Mouse (Mus musculus) forebrain, embryonic 10.5 days (tissue): Measurements from ENCODE around the gene Vps18. TPM values are rescaled to one million over a fixed set of nuclear protein-coding genes. Genes with fewer than 3 reads are reported as not detected.

ENCODE experiments used
- DNase-seq: peaks from one replicate; pipeline ENCODE4 v3.0.0-alpha.2; 2017; ENCODE audit warnings: low spot score; ENCODE audit errors: extremely low spot score
- H3K27ac ChIP-seq: fragments of 300-500 bp; sonication (generic); 2 replicates; pipeline ENCODE4 v1.5.1; 2016; ENCODE audit warnings: mild to moderate bottlenecking
- H3K27me3 ChIP-seq: fragments of 300-500 bp; sonication (generic); 2 replicates; pipeline ENCODE4 v1.6.1; 2016; ENCODE audit warnings: mild to moderate bottlenecking; ENCODE audit not compliant: poor library complexity, severe bottlenecking
- H3K36me3 ChIP-seq: fragments of 300-500 bp; sonication (generic); replicated peaks from 2 replicates; pipeline ENCODE4 v1.6.1; 2016; ENCODE audit warnings: mild to moderate bottlenecking, moderate library complexity
- H3K4me1 ChIP-seq: fragments of 300-500 bp; sonication (generic); 2 replicates; pipeline ENCODE4 v1.6.1; 2016
- H3K4me3 ChIP-seq: fragments of 300-500 bp; sonication (generic); 2 replicates; pipeline ENCODE4 v1.5.1; 2016; ENCODE audit warnings: mild to moderate bottlenecking, moderate library complexity
- H3K9me3 ChIP-seq: fragments of 300-500 bp; sonication (generic); 2 replicates; pipeline ENCODE4 v1.6.1; 2016; ENCODE audit warnings: mild to moderate bottlenecking, moderate library complexity
- WGBS: fragments of 180-500 bp; shearing (Covaris S2); methylation state at CpG from one replicate; pipeline ENCODE4 v1.1.7; 2016; 5-methylcytosine and 5-hydroxymethylcytosine counted together
- polyA plus RNA-seq: library from polyadenylated mRNA; unstranded; fragments of >200 nt; fragmentation: Nextera tagmentation; extraction: Ambion mirVana; gene quantifications from 2 replicates; pipeline ENCODE4 v1.2.1, GENCODE M21; 2016

Vps18 gene
- polyA plus RNA-seq, 1 experiment from 2014 or later: 23.0 TPM

GRCm38 (mm10) chr2:119344537-119345138 lies 56.1 kb downstream of the Vps18 start:
- 61% methylated on average over 6 of the region's 6 CpGs for WGBS
- Histone ChIP-seq H3K36me3 (no peaks in the 10 kb centered on the region), H3K4me3 (no peak overlapping the region), H3K4me1 (peaks cover 6% of the 10 kb centered on the region; the same call in 1 of the 2 replicates), H3K9me3 (no peaks in the 10 kb centered on the region), H3K27me3 (peaks cover 8% of the 10 kb centered on the region), H3K27ac (no peak overlapping the region)
- no peak for DNase-seq

Other genes with a start within 250 kb of the Vps18 start
- 68.5 and 74.0 TPM in 2 replicates for gene Knl1, start 241.6 kb upstream of the Vps18 start, polyA plus RNA-seq
- 110 and 113 TPM in 2 replicates for gene Rad51, start 175.9 kb upstream of the Vps18 start, polyA plus RNA-seq
- 50.9 and 54.0 TPM in 2 replicates for gene Rmdn3, start 131.7 kb upstream of the Vps18 start, polyA plus RNA-seq
- 5.6 and 6.2 TPM in 2 replicates for gene Gchfr, start 121.0 kb upstream of the Vps18 start, polyA plus RNA-seq
- 0.90 and 0.93 TPM in 2 replicates for gene Gm14137, start 114.2 kb upstream of the Vps18 start, polyA plus RNA-seq
- 53.9 and 56.9 TPM in 2 replicates for gene Zfyve19, start 80.1 kb upstream of the Vps18 start, polyA plus RNA-seq
- gene Dnajc17, start 79.9 kb upstream of the Vps18 start, polyA plus RNA-seq: 21.6 and 28.2 TPM in 2 replicates
- 0.19 TPM in 1 of 2 replicates, not detected in the other for gene Ppp1r14d, start 58.8 kb upstream of the Vps18 start, polyA plus RNA-seq
- gene Spint1, start 51.4 kb upstream of the Vps18 start, polyA plus RNA-seq: 3.5 and 4.4 TPM in 2 replicates
- gene Rhov, start 17.5 kb upstream of the Vps18 start, polyA plus RNA-seq: 0.44 and 0.58 TPM in 2 replicates
- 3.3 and 4.0 TPM in 2 replicates for gene Dll4, start 37.0 kb downstream of the Vps18 start, polyA plus RNA-seq
- gene Chac1, start 62.5 kb downstream of the Vps18 start, polyA plus RNA-seq: 1.3 and 1.4 TPM in 2 replicates
- 4.1 and 4.6 TPM in 2 replicates for gene Ino80, start 188.9 kb downstream of the Vps18 start, polyA plus RNA-seq